ENCODE assay signal across 29 mouse cellular contexts in the genomic region with DNA sequence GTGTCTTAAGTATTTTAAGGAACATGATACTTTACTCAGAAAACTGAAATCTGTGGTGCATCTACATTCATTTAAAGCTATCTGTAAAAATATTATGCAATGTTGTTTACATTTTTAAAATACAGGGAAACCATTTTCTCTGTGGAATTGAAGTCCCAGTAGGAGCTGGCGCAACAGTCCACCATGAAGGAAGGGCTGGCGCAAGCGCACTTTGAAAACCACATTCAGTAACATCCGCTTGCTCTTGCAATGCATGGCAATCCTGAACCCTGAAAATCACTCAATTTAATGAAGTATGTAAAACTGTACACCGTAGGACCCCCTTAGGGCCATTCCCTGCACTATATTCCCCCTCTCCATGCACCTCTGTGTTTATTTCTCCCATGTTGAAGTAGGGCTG. TPM values are rescaled to one million over a fixed set of nuclear protein-coding genes. Genes with fewer than 3 reads are reported as not detected.
DNase-seq lines count a peak whose midpoint lies in the region; ATAC-seq and TF ChIP-seq lines count a peak whose summit lies in the region.
"Had no signal": no experiment of that assay in that cellular context is flagged by ENCODE, and none has a peak within 500 bp of the region (broad histone marks: within the 10 kb centered on the region; RNA-seq: fewer than 3 reads in every experiment).

No protein-coding gene starts in this region.

- H3K4me3 ChIP-seq in lung, postnatal 0 days (ENCODE audit: low read depth, low read length): no peak overlapping the region
- H3K4me3 ChIP-seq in bone marrow, adult 2 months (replicated peaks; ENCODE audit: control insufficient read depth, low read depth, low read length): no peak overlapping the region
- H3K4me3 ChIP-seq in macrophage (ENCODE audit: inconsistent target): no peak overlapping the region
- H3K4me3 ChIP-seq in midbrain, embryonic 16.5 days (ENCODE audit: low read depth, low read length): no peak overlapping the region
- H3K4me3 ChIP-seq in heart, embryonic 12.5 days: no peak overlapping the region
- no peak overlapping the region for H3K4me3 ChIP-seq in left cerebral cortex, adult 2 months
- H3K4me3 ChIP-seq: embryonic facial prominence, embryonic 12.5 days; embryonic facial prominence, embryonic 15.5 days; gastrocnemius, adult 2 months; heart, embryonic 13.5 days; hindbrain, embryonic 12.5 days had no signal

- no peaks in the 10 kb centered on the region for H3K4me1 ChIP-seq in lung, postnatal 0 days (ENCODE audit: insufficient read depth, low read depth, low read length)
- peaks cover 7% of the 10 kb centered on the region for H3K4me1 ChIP-seq in bone marrow, adult 2 months (ENCODE audit: control insufficient read depth, insufficient read depth, low read length)
- no peaks in the 10 kb centered on the region for H3K4me1 ChIP-seq in midbrain, embryonic 16.5 days (ENCODE audit: control insufficient read depth, insufficient read depth, low read length)
- no peaks in the 10 kb centered on the region for H3K4me1 ChIP-seq in heart, embryonic 12.5 days (replicated peaks)
- H3K4me1 ChIP-seq: embryonic facial prominence, embryonic 12.5 days; embryonic facial prominence, embryonic 15.5 days; hindbrain, embryonic 12.5 days had no signal

- no peak for TF ChIP-seq EP300 in lung, postnatal 0 days (IDR thresholded peaks at IDR 0.05)

- no peak for TF ChIP-seq CTCF in lung, postnatal 0 days (IDR thresholded peaks at IDR 0.05)
- TF ChIP-seq CTCF in bone marrow, adult 2 months (IDR thresholded peaks at IDR 0.05; ENCODE audit: control insufficient read depth, insufficient read depth, low read length): no peak
- no peak for TF ChIP-seq CTCF in left cerebral cortex, adult 2 months (IDR thresholded peaks at IDR 0.05)

- no peaks in the 10 kb centered on the region for H3K79me2 ChIP-seq in macrophage (ENCODE audit: inconsistent target)

- H3K27ac ChIP-seq in lung, postnatal 0 days (ENCODE audit: low read length): no peak overlapping the region
- H3K27ac ChIP-seq in bone marrow, adult 2 months (ENCODE audit: control insufficient read depth, insufficient read depth, low read depth, low read length, poor library complexity): peak overlapping the region; percentile 64; the same call in 1 of the 2 replicates
- 0 out of 2 replicates have a peak overlapping the region, but pooled peaks have one; percentile 7 for H3K27ac ChIP-seq in macrophage
- no peak overlapping the region for H3K27ac ChIP-seq in midbrain, embryonic 16.5 days (ENCODE audit: low read length)
- no peak overlapping the region for H3K27ac ChIP-seq in heart, embryonic 12.5 days (ENCODE audit: poor library complexity, severe bottlenecking)
- no peak overlapping the region for H3K27ac ChIP-seq in left cerebral cortex, adult 2 months
- H3K27ac ChIP-seq: embryonic facial prominence, embryonic 12.5 days; embryonic facial prominence, embryonic 15.5 days; gastrocnemius, adult 2 months; heart, embryonic 13.5 days; hindbrain, embryonic 12.5 days had no signal

- DNase-seq in lung, postnatal 0 days (ENCODE audit: low spot score): peak; percentile 17
- DNase-seq in lung, postnatal 25 days (ENCODE audit: low spot score): no peak
- peak; percentile 74 for DNase-seq in 416B (ENCODE audit: low read depth)
- no peak for DNase-seq in left cerebral cortex, adult 2 months (ENCODE audit: extremely low spot score in 1 of 2, low spot score in 2 of 2)
- DNase-seq: adrenal gland, adult 8-10 months; adrenal gland, postnatal 25 days; cerebellum, adult 18-20 months; cerebellum, adult 9-10 months; cerebellum, postnatal 14 days; forebrain, postnatal 0 days; gastrocnemius, adult 2 months; gastrocnemius, postnatal 14 days; heart, adult 18-20 months; heart, postnatal 14 days; heart, postnatal 4 days had no signal

- intact Hi-C loops in left cerebral cortex, adult 2 months (cut with DNase I): no loop called here

- no peak for TF ChIP-seq POLR2A in bone marrow, adult 2 months (IDR thresholded peaks at IDR 0.05; ENCODE audit: borderline replicate concordance, control insufficient read depth, low read depth, low read length)

- 90% methylated on average over 5 of the region's 5 CpGs for WGBS in lung, postnatal 0 days
- 29% methylated on average over 5 of the region's 5 CpGs for WGBS in bone marrow, adult 2 months
- 12% methylated on average over 5 of the region's 5 CpGs for WGBS in macrophage (ENCODE audit: missing documents)
- WGBS in midbrain, embryonic 16.5 days: 97% methylated on average over 5 of the region's 5 CpGs
- 89% methylated on average over 5 of the region's 5 CpGs for WGBS in heart, embryonic 12.5 days

- no peak overlapping the region for H3K4me2 ChIP-seq in lung, postnatal 0 days (replicated peaks; ENCODE audit: low read depth, low read length)
- no peak overlapping the region for H3K4me2 ChIP-seq in midbrain, embryonic 16.5 days (ENCODE audit: low read length)
- no peak overlapping the region for H3K4me2 ChIP-seq in heart, embryonic 12.5 days
- H3K4me2 ChIP-seq: embryonic facial prominence, embryonic 12.5 days; embryonic facial prominence, embryonic 15.5 days; heart, embryonic 13.5 days; hindbrain, embryonic 12.5 days had no signal

- no peaks in the 10 kb centered on the region for H3K36me3 ChIP-seq in lung, postnatal 0 days (ENCODE audit: insufficient read depth, low read length)
- H3K36me3 ChIP-seq in macrophage (ENCODE audit: inconsistent target): no peaks in the 10 kb centered on the region
- H3K36me3 ChIP-seq in midbrain, embryonic 16.5 days (ENCODE audit: control insufficient read depth, insufficient read depth, low read length): no peaks in the 10 kb centered on the region
- H3K36me3 ChIP-seq in heart, embryonic 12.5 days: no peaks in the 10 kb centered on the region
- H3K36me3 ChIP-seq: embryonic facial prominence, embryonic 12.5 days; embryonic facial prominence, embryonic 15.5 days; heart, embryonic 13.5 days; hindbrain, embryonic 12.5 days had no signal

- no peak overlapping the region for H3K9ac ChIP-seq in lung, postnatal 0 days (replicated peaks; ENCODE audit: low read depth)
- no peak overlapping the region for H3K9ac ChIP-seq in midbrain, embryonic 16.5 days (ENCODE audit: low read depth, low read length)
- H3K9ac ChIP-seq in heart, embryonic 12.5 days: no peak overlapping the region
- H3K9ac ChIP-seq: embryonic facial prominence, embryonic 12.5 days; embryonic facial prominence, embryonic 15.5 days; forebrain, postnatal 0 days; heart, embryonic 13.5 days; hindbrain, embryonic 12.5 days had no signal

- no peaks in the 10 kb centered on the region for H3K27me3 ChIP-seq in lung, postnatal 0 days (replicated peaks; ENCODE audit: insufficient read depth, low read length)
- no peaks in the 10 kb centered on the region for H3K27me3 ChIP-seq in midbrain, embryonic 16.5 days (ENCODE audit: control insufficient read depth, insufficient read depth, low read depth, low read length)
- no peaks in the 10 kb centered on the region for H3K27me3 ChIP-seq in heart, embryonic 12.5 days (replicated peaks)
- H3K27me3 ChIP-seq: embryonic facial prominence, embryonic 12.5 days; embryonic facial prominence, embryonic 15.5 days; heart, embryonic 13.5 days; hindbrain, embryonic 12.5 days had no signal

- H3K9me3 ChIP-seq in lung, postnatal 0 days (ENCODE audit: low read length): no peaks in the 10 kb centered on the region
- no peaks in the 10 kb centered on the region for H3K9me3 ChIP-seq in midbrain, embryonic 16.5 days (replicated peaks; ENCODE audit: control insufficient read depth, low read length, poor library complexity, severe bottlenecking)
- no peaks in the 10 kb centered on the region for H3K9me3 ChIP-seq in heart, embryonic 12.5 days (replicated peaks)
- H3K9me3 ChIP-seq: embryonic facial prominence, embryonic 12.5 days; embryonic facial prominence, embryonic 15.5 days; heart, embryonic 13.5 days; hindbrain, embryonic 12.5 days had no signal

- ATAC-seq in lung, postnatal 0 days: no peak
- no peak for ATAC-seq in midbrain, embryonic 16.5 days
- no peak for ATAC-seq in heart, embryonic 12.5 days (ENCODE audit: insufficient number of reproducible peaks, low FRiP score)
- ATAC-seq: activated CD4-positive, CD25-positive, alpha-beta regulatory T cell, adult 4 months; forebrain, embryonic 14.5 days; forebrain, postnatal 0 days; hindbrain, embryonic 16.5 days had no signal

RNA-seq across cellular contexts. Expression of a gene that starts 16.5 kb away (rescaled TPM):
- polyA plus RNA-seq in lung, postnatal 0 days (2015; fragmentation: Nextera tagmentation; extraction: Ambion mirVana): 32.0 and 33.2 TPM in 2 replicates
- 42.2 and 91.9 TPM in 2 replicates for polyA plus RNA-seq in bone marrow, adult 2 months (2011; ENCODE audit: insufficient read depth, insufficient read length, low replicate concordance, missing spikeins)
- total RNA-seq in macrophage (2018; cell fraction: chromatin; rRNA removed): 1 to 10 TPM in 8 of 26 experiments, under 1 TPM in 6, not detected in 12; 0.58 to 3.0 (median 1.4) TPM
- 1 to 10 TPM in 10 of 26 experiments, under 1 TPM in 15, not detected in 1; 0.18 to 1.7 (median 0.80) TPM for total RNA-seq in macrophage (2018; cell fraction: cytosol; rRNA removed)
- 1 to 10 TPM in 7 of 26 experiments, under 1 TPM in 13, not detected in 6; 0.23 to 3.1 (median 0.78) TPM for total RNA-seq in macrophage (2018; cell fraction: nucleus; rRNA removed)
- polyA plus RNA-seq in macrophage (2018): 0.67 to 1.4 TPM (median 1.3 TPM) in 3 replicates
- 1.7 and 2.3 TPM in 2 replicates for polyA plus RNA-seq in midbrain, embryonic 16.5 days (2015; fragmentation: Nextera tagmentation; extraction: Ambion mirVana)
- 6.1 and 7.6 TPM in 2 replicates for polyA plus RNA-seq in heart, embryonic 12.5 days (2016; fragmentation: Nextera tagmentation; extraction: Ambion mirVana)
- total RNA-seq in left cerebral cortex, adult 2 months (2021): 1 to 10 TPM; 2.6 to 4.6 TPM

RNA-seq across cellular contexts. Expression of a gene that starts 31.9 kb away (rescaled TPM):
- not detected in 2 replicates for polyA plus RNA-seq in lung, postnatal 0 days (2015; fragmentation: Nextera tagmentation; extraction: Ambion mirVana)
- not detected in 2 replicates for polyA plus RNA-seq in bone marrow, adult 2 months (2011; ENCODE audit: insufficient read depth, insufficient read length, low replicate concordance, missing spikeins)
- total RNA-seq in macrophage (2018; cell fraction: chromatin; rRNA removed): not detected
- total RNA-seq in macrophage (2018; cell fraction: cytosol; rRNA removed): under 1 TPM in 4 of 26 experiments, not detected in 22; 0.72 to 0.92 (median 0.85) TPM
- not detected for total RNA-seq in macrophage (2018; cell fraction: nucleus; rRNA removed)
- polyA plus RNA-seq in macrophage (2018): not detected in 3 replicates
- not detected in 2 replicates for polyA plus RNA-seq in midbrain, embryonic 16.5 days (2015; fragmentation: Nextera tagmentation; extraction: Ambion mirVana)
- not detected in 2 replicates for polyA plus RNA-seq in heart, embryonic 12.5 days (2016; fragmentation: Nextera tagmentation; extraction: Ambion mirVana)
- not detected for total RNA-seq in left cerebral cortex, adult 2 months (2021)
- total RNA-seq: adrenal gland, postnatal 25 days; forebrain, postnatal 0 days; gastrocnemius, adult 2 months; gastrocnemius, postnatal 14 days; heart, adult 18-20 months; heart, postnatal 4 days had no signal
- polyA plus RNA-seq: activated CD4-positive, CD25-positive, alpha-beta regulatory T cell, adult 4 months; embryonic facial prominence, embryonic 12.5 days; embryonic facial prominence, embryonic 15.5 days; forebrain, embryonic 11.5 days; forebrain, embryonic 14.5 days; forebrain, postnatal 0 days; heart, embryonic 13.5 days; heart, embryonic 16.5 days; hindbrain, embryonic 12.5 days; hindbrain, embryonic 16.5 days had no signal

RNA-seq across cellular contexts. Expression of a gene that starts 32.7 kb away (rescaled TPM):
- polyA plus RNA-seq in lung, postnatal 0 days (2015; fragmentation: Nextera tagmentation; extraction: Ambion mirVana): 16.3 and 18.9 TPM in 2 replicates
- polyA plus RNA-seq in bone marrow, adult 2 months (2011; ENCODE audit: insufficient read depth, insufficient read length, low replicate concordance, missing spikeins): 9.0 and 9.2 TPM in 2 replicates
- total RNA-seq in macrophage (2018; cell fraction: chromatin; rRNA removed): 10 to 100 TPM in 9 of 26 experiments, 1 to 10 TPM in 17; 1.1 to 19.0 (median 5.5) TPM
- total RNA-seq in macrophage (2018; cell fraction: cytosol; rRNA removed): 10 to 100 TPM in 8 of 26 experiments, 1 to 10 TPM in 18; 3.7 to 11.7 (median 7.4) TPM
- total RNA-seq in macrophage (2018; cell fraction: nucleus; rRNA removed): 10 to 100 TPM in 6 of 26 experiments, 1 to 10 TPM in 20; 2.7 to 16.6 (median 6.3) TPM
- 7.1 to 9.5 TPM (median 8.7 TPM) in 3 replicates for polyA plus RNA-seq in macrophage (2018)
- polyA plus RNA-seq in midbrain, embryonic 16.5 days (2015; fragmentation: Nextera tagmentation; extraction: Ambion mirVana): 29.5 and 32.5 TPM in 2 replicates
- 30.2 TPM in 2 replicates for polyA plus RNA-seq in heart, embryonic 12.5 days (2016; fragmentation: Nextera tagmentation; extraction: Ambion mirVana)
- 10 to 100 TPM; 57.0 to 63.4 TPM for total RNA-seq in left cerebral cortex, adult 2 months (2021)

RNA-seq across cellular contexts. Expression of a gene that starts 50.8 kb away (rescaled TPM):
- 0.02 TPM in 1 of 2 replicates, not detected in the other for polyA plus RNA-seq in lung, postnatal 0 days (2015; fragmentation: Nextera tagmentation; extraction: Ambion mirVana)
- 1.1 TPM in 2 replicates for polyA plus RNA-seq in bone marrow, adult 2 months (2011; ENCODE audit: insufficient read depth, insufficient read length, low replicate concordance, missing spikeins)
- not detected for total RNA-seq in macrophage (2018; cell fraction: chromatin; rRNA removed)
- not detected for total RNA-seq in macrophage (2018; cell fraction: cytosol; rRNA removed)
- not detected for total RNA-seq in macrophage (2018; cell fraction: nucleus; rRNA removed)
- polyA plus RNA-seq in macrophage (2018): not detected in 3 replicates
- 0.10 and 0.17 TPM in 2 replicates for polyA plus RNA-seq in midbrain, embryonic 16.5 days (2015; fragmentation: Nextera tagmentation; extraction: Ambion mirVana)
- 0.18 and 0.28 TPM in 2 replicates for polyA plus RNA-seq in heart, embryonic 12.5 days (2016; fragmentation: Nextera tagmentation; extraction: Ambion mirVana)
- under 1 TPM; 0.07 to 0.16 TPM for total RNA-seq in left cerebral cortex, adult 2 months (2021)
- total RNA-seq: ES-E14 had no signal
- polyA plus RNA-seq: activated CD4-positive, CD25-positive, alpha-beta regulatory T cell, adult 4 months; forebrain, embryonic 14.5 days had no signal

Comparison
In these comparisons a context has a peak if more than half of its experiments do, and no peak if none do; other contexts are left out.
1. DNase-seq: peak in lung, postnatal 0 days (single experiment) and 416B (single experiment); none in lung, postnatal 25 days (single experiment) and left cerebral cortex, adult 2 months (0 of 2).
2. H3K27ac ChIP-seq: peak in bone marrow, adult 2 months (single experiment) and macrophage (single experiment); none in lung, postnatal 0 days (single experiment), midbrain, embryonic 16.5 days (single experiment), heart, embryonic 12.5 days (single experiment) and left cerebral cortex, adult 2 months (single experiment).